Mouse (Mus musculus): ENCODE data around the gene Ext2.
A peak's percentile ranks its signal among the peaks of the same experiment; 100 is the strongest.

Ext2 gene

GRCm38 (mm10) chr2:93739044-93739569, 83.3 kb downstream of the Ext2 start:
- DNase-seq (ENCODE audit: low spot score in 2 of 2): no peak

DNA sequence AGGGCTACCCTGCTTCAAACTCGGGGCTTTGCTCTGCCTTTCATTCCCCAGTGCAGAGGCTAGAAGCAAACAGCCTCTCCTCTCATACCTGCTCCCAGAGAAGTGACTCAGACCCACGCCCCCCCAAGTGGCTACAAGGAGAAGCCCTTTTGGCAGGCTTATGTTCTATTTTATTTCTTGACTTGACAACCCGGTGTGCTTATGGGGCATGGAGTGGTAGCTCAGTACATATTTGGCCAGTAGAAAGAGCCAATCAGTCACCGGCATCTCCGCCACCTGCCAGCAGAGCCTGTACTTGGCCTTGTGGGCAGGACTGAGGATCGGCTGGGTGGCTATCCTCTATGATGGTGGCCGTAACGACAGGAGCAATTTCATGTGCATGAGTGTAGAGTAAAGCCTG, 85.2 kb downstream of the Ext2 start:
- no peak for DNase-seq (ENCODE audit: low spot score in 2 of 2)

DNA sequence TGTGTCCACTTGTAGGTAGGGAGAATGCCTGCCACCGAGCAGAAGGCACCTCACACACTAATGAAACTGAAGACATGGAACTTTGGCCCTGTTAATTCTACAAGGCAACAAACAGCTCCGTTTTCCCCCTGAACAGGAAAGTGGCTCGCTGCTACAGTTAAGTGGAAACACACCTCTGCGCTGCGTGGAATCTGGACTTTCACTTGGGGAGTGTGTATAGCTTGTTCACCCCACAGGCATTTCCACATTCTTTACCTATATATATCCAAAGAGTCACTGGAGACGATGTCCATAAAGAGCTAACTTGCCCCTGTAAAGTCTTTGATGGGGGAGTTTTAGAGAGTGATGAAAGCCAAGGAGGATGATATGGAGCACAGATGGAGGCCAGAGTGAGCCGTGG, 89.7 kb downstream of the Ext2 start:
- DNase-seq (ENCODE audit: low spot score in 2 of 2): no peak

DNA sequence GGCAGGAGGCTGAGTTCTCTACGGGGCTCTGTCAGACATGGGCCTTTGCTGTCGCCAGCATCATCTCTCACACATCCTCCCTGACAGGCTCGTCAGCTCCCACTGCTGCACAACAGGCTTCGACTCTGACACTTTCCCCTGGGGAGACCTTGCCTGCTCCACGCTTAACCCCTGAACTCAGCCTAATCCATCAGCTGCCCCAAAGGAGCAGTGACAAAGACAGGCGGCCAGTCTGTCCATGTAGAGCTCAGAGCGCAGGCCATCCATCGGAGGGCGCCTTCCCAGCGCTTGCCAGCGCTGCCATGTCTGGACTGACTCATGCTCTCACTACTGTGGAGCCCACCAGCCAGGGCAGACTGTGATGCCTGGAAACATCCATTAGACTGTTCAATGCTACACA, 92.8 kb downstream of the Ext2 start:
- no peak for DNase-seq (ENCODE audit: low spot score in 2 of 2)

- no peak for DNase-seq (ENCODE audit: low spot score in 2 of 2)
These were observed 99.1 kb downstream of the Ext2 start for GRCm38 (mm10) chr2:93723138-93723744.

DNA sequence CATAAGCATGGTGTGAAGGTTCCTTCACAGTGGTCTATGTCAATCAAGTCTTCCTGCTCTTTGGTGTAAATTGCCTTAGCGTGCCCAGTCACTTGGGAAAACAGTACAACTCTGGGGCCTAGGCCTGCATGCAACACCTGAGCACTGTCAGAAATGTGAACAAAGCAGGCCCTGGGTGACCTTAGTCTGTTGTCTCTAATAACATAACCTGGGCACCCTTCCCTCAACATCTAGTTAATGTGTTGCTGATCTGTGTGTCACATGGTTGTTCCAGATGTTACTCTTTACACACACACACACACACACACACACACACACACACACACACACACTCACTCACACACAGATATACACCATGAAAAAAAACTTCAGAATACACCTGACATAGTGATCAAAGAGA, 101.4 kb downstream of the Ext2 start:
- DNase-seq (ENCODE audit: low spot score in 2 of 2): no peak

DNA sequence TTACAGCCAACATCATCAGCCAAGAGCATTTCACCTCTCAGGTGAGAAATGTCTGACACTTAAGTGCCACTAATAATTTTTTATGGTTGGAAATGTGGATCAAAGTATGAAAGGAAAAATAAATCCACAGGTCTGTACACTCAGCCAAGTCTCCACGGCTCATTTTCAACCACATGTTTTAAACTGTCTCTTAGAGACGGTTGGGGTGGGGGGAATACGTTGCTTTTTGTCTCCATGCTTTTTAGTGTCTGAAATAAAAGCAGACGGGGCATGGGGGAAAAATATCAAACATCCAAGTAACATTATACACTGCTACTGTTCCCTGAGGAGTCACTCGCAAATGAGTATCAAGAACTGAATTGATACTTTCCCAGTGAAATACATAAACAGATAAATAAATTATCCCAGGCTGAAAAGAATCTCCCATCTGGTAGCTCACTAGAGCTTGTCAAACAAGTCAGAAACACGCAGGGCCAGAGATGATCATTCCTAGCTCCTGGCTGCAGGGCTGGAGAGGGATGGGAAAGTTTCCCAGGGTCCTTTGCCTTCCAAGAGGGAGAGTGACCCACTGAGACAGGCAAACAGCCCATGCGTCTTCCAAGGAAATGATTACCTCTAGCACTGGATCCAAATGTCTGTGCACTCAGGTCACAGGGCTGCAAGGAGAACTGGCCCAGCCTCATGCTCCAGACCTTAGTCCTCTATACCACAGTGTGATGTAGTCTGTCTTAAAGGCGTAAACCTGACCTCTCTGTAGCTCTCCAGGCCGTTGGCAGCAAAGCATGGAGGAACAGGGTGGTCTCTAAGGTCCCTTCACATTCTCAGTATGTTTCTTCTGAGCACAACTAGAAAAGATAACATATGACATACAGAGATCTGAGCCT, 102.3 kb downstream of the Ext2 start:
- DNase-seq (ENCODE audit: low spot score in 2 of 2): no peak

DNA sequence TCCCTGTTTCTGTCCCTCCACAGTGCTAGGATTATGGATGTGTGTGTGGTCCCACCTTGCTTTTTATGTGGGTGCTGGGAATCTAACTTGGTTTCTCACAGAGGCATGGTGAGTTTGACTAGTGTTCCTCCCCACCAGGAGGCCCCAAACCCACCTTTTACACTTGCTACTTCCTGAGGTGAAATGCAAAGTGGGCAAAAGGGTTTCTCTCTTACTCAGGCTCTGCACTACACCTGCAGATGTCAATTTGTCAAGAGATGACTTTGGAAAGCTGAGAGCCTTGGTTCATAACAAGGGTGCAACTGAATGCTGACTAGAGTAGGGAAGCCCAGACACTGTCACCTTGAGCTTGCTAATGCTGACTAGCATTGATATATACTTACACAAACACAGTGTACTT, 109.1 kb downstream of the Ext2 start:
- no peak for DNase-seq (ENCODE audit: low spot score in 2 of 2)

DNA sequence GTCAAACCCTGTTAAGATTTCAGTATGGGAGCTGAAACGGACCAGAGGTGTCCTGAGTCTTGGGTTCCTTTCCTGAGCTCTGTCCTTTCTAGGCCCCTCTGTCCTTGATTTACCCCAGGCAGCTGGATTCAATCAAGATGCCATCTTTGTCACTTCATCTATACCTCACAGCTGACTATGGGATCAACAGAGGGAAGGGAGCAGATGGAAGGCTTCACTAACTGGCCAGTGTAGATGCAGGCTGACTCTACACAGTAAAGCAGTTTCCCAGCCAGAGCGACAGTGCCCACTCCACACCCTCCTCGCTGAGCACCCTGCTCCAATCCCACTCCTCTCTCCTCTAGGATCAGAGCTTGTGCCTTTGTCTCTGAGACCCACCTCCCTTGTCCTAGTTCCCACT, 110.9 kb downstream of the Ext2 start:
- DNase-seq (ENCODE audit: low spot score in 2 of 2): no peak

- DNase-seq (ENCODE audit: low spot score in 2 of 2): no peak
These were observed 112.7 kb downstream of the Ext2 start for GRCm38 (mm10) chr2:93709696-93710095.

GRCm38 (mm10) chr2:93709241-93709640, 113.1 kb downstream of the Ext2 start:
- DNase-seq (ENCODE audit: low spot score in 2 of 2): no peak

DNA sequence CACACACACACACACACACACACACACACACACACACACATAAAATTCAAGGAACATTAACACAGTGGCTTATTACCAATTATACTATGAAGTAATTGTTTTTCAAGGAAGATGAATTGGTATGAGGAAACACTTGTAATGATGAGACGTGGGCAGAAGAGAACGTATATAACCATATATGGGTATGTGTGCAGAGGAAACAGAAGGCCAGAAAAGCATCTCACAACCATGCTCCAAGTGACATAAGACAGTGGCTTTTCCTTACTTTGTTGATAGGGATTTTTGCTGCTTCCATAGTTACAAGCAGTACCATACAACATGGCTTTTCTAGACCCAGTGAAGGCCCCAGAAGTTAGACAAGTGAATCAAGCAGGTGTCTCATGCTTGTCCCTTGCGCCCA, 115.5 kb downstream of the Ext2 start:
- DNase-seq (ENCODE audit: low spot score in 2 of 2): no peak

DNA sequence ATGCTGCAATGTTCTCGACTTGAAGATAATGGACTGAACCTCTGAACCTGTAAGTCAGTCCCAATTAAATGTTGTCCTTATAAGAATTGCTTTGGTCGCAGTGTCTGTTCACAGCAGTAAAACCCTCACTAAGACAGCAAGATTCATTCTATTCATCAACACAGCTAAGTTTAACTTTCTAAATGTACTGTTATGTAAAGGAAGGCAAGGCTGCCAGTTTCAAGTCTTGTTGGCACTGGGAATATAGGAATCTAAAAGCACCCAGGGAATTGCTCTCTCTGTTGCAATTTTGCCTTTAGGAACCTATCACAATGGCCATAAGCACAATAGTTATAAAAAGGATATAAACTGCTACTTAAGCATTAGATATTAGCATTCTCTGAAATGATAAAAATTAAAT, 116.0 kb downstream of the Ext2 start:
- no peak for DNase-seq (ENCODE audit: low spot score in 2 of 2)

- DNase-seq (ENCODE audit: low spot score in 2 of 2): no peak
These were observed 118.2 kb downstream of the Ext2 start for GRCm38 (mm10) chr2:93704195-93704594.

GRCm38 (mm10) chr2:93702936-93703926, 119.1 kb downstream of the Ext2 start:
- DNase-seq (ENCODE audit: low spot score in 2 of 2): no peak

DNA sequence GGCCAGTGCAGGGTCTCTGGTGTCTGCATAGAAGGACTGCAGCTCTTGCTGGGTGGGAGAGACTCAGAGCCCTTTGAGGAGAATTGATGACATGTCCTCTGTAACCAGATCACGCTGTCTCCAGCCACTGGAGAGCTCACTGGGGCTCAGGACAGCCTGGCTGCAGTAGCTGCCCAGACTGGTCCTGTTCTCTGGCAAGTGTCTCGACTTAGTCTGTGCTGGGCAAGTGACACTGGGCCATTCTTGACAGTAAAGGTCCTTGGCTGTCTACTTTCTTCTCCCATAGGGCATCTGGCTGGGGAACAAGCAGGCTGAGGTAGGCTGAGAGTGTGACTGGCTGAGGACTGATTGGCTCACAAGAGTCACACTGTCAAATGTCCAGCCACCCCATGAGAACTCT, 123.0 kb downstream of the Ext2 start:
- DNase-seq (ENCODE audit: low spot score in 2 of 2): no peak

GRCm38 (mm10) chr2:93696181-93696641, 126.2 kb downstream of the Ext2 start:
- DNase-seq (ENCODE audit: low spot score in 2 of 2): peak; percentile 33 to 42

- DNase-seq (ENCODE audit: low spot score in 2 of 2): no peak
These were observed 129.3 kb downstream of the Ext2 start for GRCm38 (mm10) chr2:93693101-93693500.

DNA sequence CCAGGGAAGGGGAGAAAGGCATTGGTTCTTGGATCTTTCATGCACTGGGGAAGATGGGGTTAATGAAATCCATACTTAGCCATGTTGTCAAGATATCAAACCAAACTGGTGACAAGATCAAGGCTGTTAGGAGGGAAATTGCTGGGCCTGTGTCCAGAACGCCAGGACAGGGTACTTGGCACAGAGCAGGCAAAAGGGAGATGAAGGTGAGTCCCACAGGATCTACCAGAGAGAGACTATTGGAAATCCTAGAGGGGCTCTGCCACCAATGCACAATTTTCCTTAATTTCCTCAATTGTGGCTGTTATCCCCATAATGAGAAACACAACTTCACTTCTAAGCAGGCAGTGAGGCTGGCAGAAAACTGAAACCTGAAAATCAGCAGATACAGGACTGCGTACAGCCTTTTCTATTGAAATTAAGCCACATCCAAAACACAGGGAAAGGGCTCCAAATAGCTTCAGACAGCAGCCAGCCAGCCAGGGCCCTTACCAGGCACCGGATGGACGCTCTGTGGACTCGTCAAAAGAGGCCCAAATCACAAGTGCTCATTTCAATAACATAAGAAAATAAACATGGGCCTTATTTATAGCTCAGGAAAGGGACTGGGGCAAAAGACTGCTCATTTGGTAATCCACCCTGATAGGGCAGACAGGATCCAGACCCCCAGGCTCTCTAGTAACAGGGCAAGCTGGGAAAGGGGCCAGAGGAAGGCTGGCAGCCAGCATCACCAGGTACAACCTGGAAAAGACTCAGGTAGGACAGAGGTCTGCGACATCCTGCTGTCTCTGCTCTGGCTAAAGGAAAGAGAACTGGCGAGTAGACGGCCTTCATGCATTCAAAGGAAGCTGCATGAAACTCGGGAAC, 132.1 kb downstream of the Ext2 start:
- no peak for DNase-seq (ENCODE audit: low spot score in 2 of 2)

- no peak for DNase-seq (ENCODE audit: low spot score in 2 of 2)
These were observed 138.7 kb downstream of the Ext2 start for GRCm38 (mm10) chr2:93683674-93684073.

Data from thymus, postnatal 10 days (tissue).